Mouse (Mus musculus) liver, postnatal 0 days (tissue): ENCODE data around the gene Hoxb3.

Experiments
- CTCF ChIP-seq: sonication (generic); IDR thresholded peaks from 2 replicates; pipeline ENCODE4 v1.5.1; 2016; ENCODE audit warnings: antibody characterized with exemption, low read depth
- EP300 ChIP-seq: IDR thresholded peaks from 2 replicates; pipeline ENCODE4 v1.6.1; 2016; ENCODE audit warnings: antibody characterized with exemption, low read depth, mild to moderate bottlenecking

DNA sequence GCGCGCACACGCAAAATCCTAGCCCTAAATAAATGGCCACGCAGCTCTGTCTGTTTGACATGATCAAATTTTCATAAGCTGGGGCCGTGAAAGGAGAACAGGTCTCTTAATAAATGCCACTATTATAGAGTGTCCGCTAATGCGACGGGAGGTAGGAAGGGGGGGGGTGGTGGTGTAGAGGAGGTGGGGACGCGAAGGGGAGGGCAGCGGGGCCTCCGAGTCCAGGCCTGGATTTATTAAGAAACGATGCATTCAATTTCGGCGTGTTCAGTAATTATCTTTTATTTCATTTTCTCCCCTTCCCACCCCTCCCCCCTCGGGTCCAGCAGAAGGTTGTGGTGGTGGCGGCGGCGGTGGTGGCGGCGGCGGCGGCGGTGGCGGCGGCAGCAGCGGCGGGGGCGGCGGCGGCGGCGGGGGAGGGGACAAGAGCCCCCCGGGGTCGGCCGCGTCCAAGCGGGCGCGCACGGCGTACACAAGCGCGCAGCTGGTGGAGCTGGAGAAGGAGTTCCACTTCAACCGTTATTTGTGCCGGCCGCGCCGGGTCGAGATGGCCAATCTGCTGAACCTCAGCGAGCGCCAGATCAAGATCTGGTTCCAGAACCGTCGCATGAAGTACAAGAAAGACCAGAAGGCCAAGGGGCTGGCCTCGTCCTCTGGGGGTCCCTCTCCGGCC, 22.2 kb downstream of the Hoxb3 start:
- TF ChIP-seq CTCF (no peak), EP300 (no peak)
